Comparison of ENCODE assay signal across 26 mouse cellular contexts in the genomic region with DNA sequence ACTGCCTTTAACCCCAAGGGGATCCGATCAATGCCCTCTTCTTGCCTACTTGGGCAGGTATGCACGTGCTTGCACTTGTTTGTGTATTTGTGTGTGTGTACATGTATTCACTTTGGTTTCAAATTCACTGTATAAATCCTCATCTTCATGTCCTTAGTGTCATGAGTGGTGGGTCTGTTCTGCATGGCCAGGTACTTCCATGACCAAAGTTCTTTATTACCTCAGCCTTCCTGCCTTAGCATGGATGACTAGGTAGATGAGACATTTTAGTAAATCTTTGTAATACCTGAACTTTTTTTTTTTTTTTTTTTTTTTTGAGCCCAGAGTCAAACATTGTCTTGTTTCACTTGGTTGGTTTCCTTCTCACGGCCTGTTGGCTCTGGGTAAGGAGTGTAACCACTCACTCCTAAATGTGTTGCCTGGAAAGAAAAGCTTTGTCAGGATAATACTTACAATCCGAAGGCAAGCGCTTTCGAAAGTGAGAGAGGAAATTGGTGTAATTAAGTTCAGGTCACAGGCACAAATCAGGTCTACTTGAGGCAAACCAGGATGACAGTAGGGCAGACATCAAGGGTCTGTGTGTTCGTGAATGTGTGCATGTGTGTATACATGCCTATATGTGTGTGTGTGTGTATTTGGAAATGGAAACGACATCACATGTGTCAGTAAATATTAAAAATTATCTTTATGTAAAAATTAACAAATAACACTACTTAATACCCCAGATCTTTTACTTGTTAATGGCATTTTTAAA. TPM values are rescaled to one million over a fixed set of nuclear protein-coding genes. Genes with fewer than 3 reads are reported as not detected.
"Had no signal": no experiment of that assay in that cellular context is flagged by ENCODE, and none has a peak within 500 bp of the region (broad histone marks: within the 10 kb centered on the region; RNA-seq: fewer than 3 reads in every experiment).

No protein-coding gene starts in this region.

- ATAC-seq: intestine, postnatal 0 days; liver, postnatal 0 days; lung, postnatal 0 days; midbrain, embryonic 13.5 days; midbrain, embryonic 16.5 days had no signal

- H3K9me3 ChIP-seq: limb, embryonic 12.5 days; limb, embryonic 15.5 days; midbrain, embryonic 13.5 days; neural tube, embryonic 12.5 days; neural tube, embryonic 15.5 days had no signal

- H3K36me3 ChIP-seq: limb, embryonic 12.5 days; limb, embryonic 15.5 days; midbrain, embryonic 13.5 days; neural tube, embryonic 12.5 days; neural tube, embryonic 15.5 days had no signal

- H3K9ac ChIP-seq: limb, embryonic 12.5 days; limb, embryonic 15.5 days; liver, embryonic 14.5 days; liver, postnatal 0 days; lung, embryonic 14.5 days; midbrain, embryonic 13.5 days; neural tube, embryonic 12.5 days; neural tube, embryonic 15.5 days had no signal

- H3K27ac ChIP-seq: left cerebral cortex, adult 2 months; limb, embryonic 12.5 days; limb, embryonic 15.5 days; liver, embryonic 14.5 days; macrophage; midbrain, embryonic 13.5 days; neural tube, embryonic 12.5 days; neural tube, embryonic 15.5 days; stomach, postnatal 0 days had no signal

- H3K27me3 ChIP-seq: limb, embryonic 12.5 days; limb, embryonic 15.5 days; midbrain, embryonic 13.5 days; neural tube, embryonic 12.5 days; neural tube, embryonic 15.5 days had no signal

- H3K4me2 ChIP-seq: limb, embryonic 12.5 days; limb, embryonic 15.5 days; liver, embryonic 11.5 days; lung, embryonic 14.5 days; midbrain, embryonic 13.5 days; neural tube, embryonic 12.5 days; neural tube, embryonic 15.5 days had no signal

- H3K4me3 ChIP-seq: left cerebral cortex, adult 2 months; limb, embryonic 12.5 days; limb, embryonic 15.5 days; midbrain, embryonic 13.5 days; neural tube, embryonic 12.5 days; neural tube, embryonic 15.5 days had no signal

- DNase-seq: layer of hippocampus, postnatal 36 days; left cerebral cortex, postnatal 4 days; liver, postnatal 0 days; lung, embryonic 14.5 days; right cerebral cortex, adult 18-20 months; right cerebral cortex, postnatal 14 days; right cerebral cortex, postnatal 4 days; thymus, postnatal 25 days had no signal

- H3K4me1 ChIP-seq: limb, embryonic 12.5 days; limb, embryonic 15.5 days; midbrain, embryonic 13.5 days; neural tube, embryonic 12.5 days; neural tube, embryonic 15.5 days had no signal

RNA-seq across cellular contexts. Expression of gene Hrasls5, which starts 36.7 kb away (rescaled TPM):
- total RNA-seq: layer of hippocampus, postnatal 10 days; layer of hippocampus, postnatal 36 days; left cerebral cortex, adult 2 months; left cerebral cortex, postnatal 10 days; left cerebral cortex, postnatal 4 days; megakaryocyte, adult 5-6 weeks had no signal
- polyA plus RNA-seq: intestine, embryonic 14.5 days; intestine, postnatal 0 days; limb, embryonic 12.5 days; limb, embryonic 15.5 days; liver, embryonic 11.5 days; liver, postnatal 0 days; lung, embryonic 14.5 days; lung, postnatal 0 days; macrophage; midbrain, embryonic 13.5 days; midbrain, embryonic 16.5 days; neural tube, embryonic 12.5 days; neural tube, embryonic 15.5 days; stomach, embryonic 14.5 days had no signal

RNA-seq across cellular contexts. Expression of gene Lgals12, which starts 42.1 kb away (rescaled TPM):
- total RNA-seq: megakaryocyte, adult 5-6 weeks had no signal
- polyA plus RNA-seq: liver, embryonic 11.5 days; liver, postnatal 0 days; macrophage; neural tube, embryonic 12.5 days had no signal
